Mouse (Mus musculus) myocyte (in vitro differentiated cells): Measurements from ENCODE around the gene Ptchd4. TPM values are rescaled to one million over a fixed set of nuclear protein-coding genes. Genes with fewer than 3 reads are reported as not detected.

ENCODE experiments used
- H3K27me3 ChIP-seq: one replicate; pipeline ENCODE4 v1.6.1; 2011; ENCODE audit not compliant: control insufficient read depth, insufficient read depth, insufficient read length
- H3K36me3 ChIP-seq: one replicate; pipeline ENCODE4 v1.6.1; 2011; ENCODE audit not compliant: control insufficient read depth, insufficient read depth
- H3K4me2 ChIP-seq: one replicate; pipeline ENCODE4 v1.6.1; 2011; ENCODE audit warnings: low read depth, control low read depth
- H3K4me3 ChIP-seq: one replicate; pipeline ENCODE4 v1.5.1; 2011; ENCODE audit warnings: mild to moderate bottlenecking, control low read depth, moderate library complexity
- H3K79me2 ChIP-seq: one replicate; pipeline ENCODE4 v1.6.1; 2011; ENCODE audit not compliant: control insufficient read depth, insufficient read depth
- H3ac ChIP-seq: one replicate; pipeline ENCODE4 v1.6.1; 2011; ENCODE audit not compliant: control insufficient read depth, insufficient read length
- CEBPB ChIP-seq: IDR thresholded peaks from 2 replicates; pipeline ENCODE4 v1.6.1; 2011; ENCODE audit warnings: mild to moderate bottlenecking, moderate library complexity; ENCODE audit not compliant: poor library complexity, insufficient read depth, severe bottlenecking
- E2F4 ChIP-seq: IDR thresholded peaks from one replicate; pipeline ENCODE4 v1.6.1; 2011; ENCODE audit warnings: mild to moderate bottlenecking, control low read depth, moderate library complexity; ENCODE audit not compliant: insufficient read depth
- MAX ChIP-seq: IDR thresholded peaks from one replicate; pipeline ENCODE4 v1.6.1; 2011; ENCODE audit warnings: low read depth, mild to moderate bottlenecking, control low read depth
- MYOD1 ChIP-seq, 3 experiments: IDR thresholded peaks; one replicate each; pipeline ENCODE4 v1.6.1; 2011; ENCODE audit warnings: control low read depth in 2 of 3, low read depth in 2 of 3, mild to moderate bottlenecking in 2 of 3, moderate library complexity in 1 of 3; ENCODE audit not compliant: insufficient read length in 2 of 3, control insufficient read depth in 1 of 3
- MYOG ChIP-seq, 3 experiments: IDR thresholded peaks; one replicate each; pipeline ENCODE4 v1.6.1; 2011; ENCODE audit warnings: control low read depth in 2 of 3, low read depth in 2 of 3, mild to moderate bottlenecking in 2 of 3; ENCODE audit not compliant: insufficient read length in 2 of 3, control insufficient read depth in 1 of 3, insufficient read depth in 1 of 3
- POLR2A ChIP-seq: IDR thresholded peaks from one replicate; pipeline ENCODE4 v1.6.1; 2011; ENCODE audit warnings: low read depth, mild to moderate bottlenecking, control low read depth, moderate library complexity; ENCODE audit not compliant: insufficient read length
- POLR2AphosphoS2 ChIP-seq: IDR thresholded peaks from one replicate; pipeline ENCODE4 v1.6.1; 2011; ENCODE audit warnings: low read depth, control low read depth; ENCODE audit not compliant: insufficient read length
- REST ChIP-seq: IDR thresholded peaks from one replicate; pipeline ENCODE4 v1.6.1; 2011; ENCODE audit warnings: mild to moderate bottlenecking, control low read depth, moderate library complexity; ENCODE audit not compliant: insufficient read depth, insufficient read length
- SRF ChIP-seq: IDR thresholded peaks from one replicate; pipeline ENCODE4 v1.6.1; 2011; ENCODE audit warnings: low read depth; ENCODE audit not compliant: control insufficient read depth, insufficient read length
- TCF12 ChIP-seq: IDR thresholded peaks from one replicate; pipeline ENCODE4 v1.6.1; 2011; ENCODE audit warnings: mild to moderate bottlenecking, control low read depth; ENCODE audit not compliant: poor library complexity, insufficient read depth, severe bottlenecking
- TCF3 ChIP-seq: IDR thresholded peaks from one replicate; pipeline ENCODE4 v1.6.1; 2011; ENCODE audit warnings: low read depth, control low read depth; ENCODE audit not compliant: insufficient read length
- USF1 ChIP-seq: IDR thresholded peaks from one replicate; pipeline ENCODE4 v1.6.1; 2011; ENCODE audit warnings: low read depth, mild to moderate bottlenecking, control low read depth, moderate library complexity
- polyA plus RNA-seq: library from polyadenylated mRNA; unstranded; fragments of >200 nt; fragmentation: generic; extraction: Trizol; gene quantifications from one replicate; pipeline ENCODE4 v1.2.1, GENCODE M21; 2012; ENCODE audit warnings: missing spikeins

The Ptchd4 gene
- not detected for polyA plus RNA-seq

GRCm38 (mm10) chr17:42315669-42316611 is at the start of gene Ptchd4:
Gene Ptchd4, plus strand, starts transcription at chr17:42315947.
- H3K27me3 ChIP-seq: no peaks in the 10 kb centered on the region
- no peak within 1 kb of the TSS for H3K4me3 ChIP-seq
- no peaks in the 10 kb centered on the region for H3K79me2 ChIP-seq
- no peak within 1 kb of the TSS for H3ac ChIP-seq
- H3K4me2 ChIP-seq: no peak within 1 kb of the TSS
- no peaks in the 10 kb centered on the region for H3K36me3 ChIP-seq
- TF ChIP-seq TCF3 (no peak), MYOG (IDR thresholded peaks at IDR 0.05; ENCODE audit: control insufficient read depth in 1 of 3, insufficient read depth in 1 of 3, insufficient read length in 2 of 3, low read depth in 2 of 3) (no peak), SRF (no peak), USF1 (no peak), REST (no peak), MAX (no peak), TCF12 (no peak), POLR2AphosphoS2 (no peak), POLR2A (no peak), E2F4 (no peak), MYOD1 (IDR thresholded peaks at IDR 0.05; ENCODE audit: control insufficient read depth in 1 of 3, insufficient read length in 2 of 3, low read depth in 2 of 3) (no peak), CEBPB (no peak)

- Histone ChIP-seq H3ac (no peak overlapping the region), H3K27me3 (no peaks in the 10 kb centered on the region), H3K4me2 (no peak overlapping the region), H3K79me2 (no peaks in the 10 kb centered on the region), H3K36me3 (no peaks in the 10 kb centered on the region), H3K4me3 (no peak overlapping the region)
- TF ChIP-seq REST: no peak
- TF ChIP-seq TCF3: no peak
- TF ChIP-seq SRF: no peak
- TF ChIP-seq POLR2AphosphoS2: no peak
- TF ChIP-seq MAX: no peak
- no peak for TF ChIP-seq TCF12
- no peak for TF ChIP-seq CEBPB
Observed at GRCm38 (mm10) chr17:42276861-42277260, 38.9 kb upstream of the Ptchd4 start.

DNA sequence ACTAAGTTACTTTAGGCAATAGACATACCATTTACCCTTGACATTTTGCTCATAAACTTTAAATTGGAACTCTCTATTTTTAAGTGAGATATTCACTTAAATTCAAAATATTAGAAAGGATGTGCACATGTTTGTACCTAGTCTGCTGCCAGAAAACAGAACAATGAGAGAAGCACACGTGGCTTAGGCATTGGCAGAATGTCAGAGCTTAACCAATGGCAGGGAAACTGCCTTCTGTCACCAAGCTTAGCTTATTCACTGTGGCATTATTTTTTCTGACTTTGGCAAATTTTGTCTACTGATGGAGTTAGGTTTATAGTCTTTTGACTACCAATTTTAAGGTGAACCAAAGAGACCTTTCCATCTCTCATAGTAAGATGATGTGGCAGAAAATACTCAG is 31.4 kb upstream of the Ptchd4 start:
- H3K27me3 ChIP-seq: no peaks in the 10 kb centered on the region
- TF ChIP-seq TCF3: no peak
- no peak for TF ChIP-seq TCF12
- no peak for TF ChIP-seq MAX
- TF ChIP-seq POLR2AphosphoS2: no peak
- no peak for TF ChIP-seq POLR2A
- H3K4me2 ChIP-seq: no peak overlapping the region
- no peak overlapping the region for H3K4me3 ChIP-seq
- no peak overlapping the region for H3ac ChIP-seq
- H3K79me2 ChIP-seq: no peaks in the 10 kb centered on the region
- no peaks in the 10 kb centered on the region for H3K36me3 ChIP-seq

DNA sequence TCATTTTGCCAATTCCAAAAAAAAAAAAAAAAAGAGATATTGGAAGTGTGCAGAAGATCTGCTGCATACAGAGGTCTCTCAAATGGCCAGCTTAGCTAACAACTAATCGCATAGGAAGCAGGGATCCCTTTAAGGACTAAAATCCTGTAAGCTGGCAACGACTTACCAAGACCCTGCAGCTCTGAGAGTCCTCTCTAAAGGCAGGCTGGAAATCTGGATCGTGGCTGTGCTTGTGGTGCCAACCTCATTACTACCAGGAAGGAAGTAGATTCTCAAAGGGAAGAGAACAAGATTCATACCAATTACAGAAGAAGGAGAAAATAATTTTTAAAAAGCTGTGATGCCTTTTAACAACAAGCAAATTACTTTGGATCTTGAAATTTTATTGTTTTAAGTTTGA is 29.5 kb upstream of the Ptchd4 start:
- no peak overlapping the region for H3K4me2 ChIP-seq
- TF ChIP-seq E2F4: no peak
- TF ChIP-seq REST: no peak
- TF ChIP-seq MYOG (IDR thresholded peaks at IDR 0.05; ENCODE audit: control insufficient read depth in 1 of 3, insufficient read depth in 1 of 3, insufficient read length in 2 of 3, low read depth in 2 of 3): no peak
- no peak for TF ChIP-seq USF1
- TF ChIP-seq MAX: no peak
- TF ChIP-seq POLR2A: no peak
- no peak for TF ChIP-seq POLR2AphosphoS2
- TF ChIP-seq MYOD1 (IDR thresholded peaks at IDR 0.05; ENCODE audit: control insufficient read depth in 1 of 3, insufficient read length in 2 of 3, low read depth in 2 of 3): no peak
- no peak for TF ChIP-seq TCF12
- TF ChIP-seq TCF3: no peak
- no peak for TF ChIP-seq CEBPB
- TF ChIP-seq SRF: no peak
- H3ac ChIP-seq: no peak overlapping the region
- no peaks in the 10 kb centered on the region for H3K36me3 ChIP-seq
- H3K27me3 ChIP-seq: no peaks in the 10 kb centered on the region
- no peaks in the 10 kb centered on the region for H3K79me2 ChIP-seq
- H3K4me3 ChIP-seq: no peak overlapping the region
